Mouse (Mus musculus) adrenal gland, postnatal 10 days (tissue): ENCODE data around the gene Cmtm6. TPM values are rescaled to one million over a fixed set of nuclear protein-coding genes. Genes with fewer than 3 reads are reported as not detected.

Experiments used
- DNase-seq: peaks from one replicate; pipeline ENCODE4 v3.0.0; 2021; ENCODE audit warnings: mixed read lengths
- total RNA-seq, 2 experiments: library from RNA; stranded (reverse); gene quantifications; 2 replicates each; pipeline ENCODE4 v1.2.3; 2021

Gene Cmtm6
- total RNA-seq, 2 experiments from 2014 or later = 59.4 to 61.0 TPM

GRCm38 (mm10) chr9:114798845-114799244, 67.9 kb downstream of the Cmtm6 start:
- no peak for DNase-seq

Other genes starting within 250 kb of the Cmtm6 start
- under 1 TPM in 1 of 2 experiments, not detected in 1; 0.09 TPM for gene Ccr4, start 226.2 kb upstream of the Cmtm6 start, total RNA-seq
- gene C130032M10Rik, start 215.4 kb upstream of the Cmtm6 start, total RNA-seq = not detected
- under 1 TPM in 1 of 2 experiments, not detected in 1; 0.09 TPM for gene Trim71, start 166.7 kb upstream of the Cmtm6 start, total RNA-seq
- 10 to 100 TPM; 36.0 to 39.9 TPM for gene Cnot10, start 90.9 kb upstream of the Cmtm6 start, total RNA-seq
- 10 to 100 TPM; 38.3 to 41.0 TPM for gene Dync1li1, start 42.3 kb upstream of the Cmtm6 start, total RNA-seq
- 10 to 100 TPM; 32.4 to 32.9 TPM for gene Cmtm7, start 50.7 kb downstream of the Cmtm6 start, total RNA-seq
- 10 to 100 TPM; 12.6 to 17.3 TPM for gene Cmtm8, start 113.0 kb downstream of the Cmtm6 start, total RNA-seq
- 10 to 100 TPM; 25.1 to 30.8 TPM for gene Gpd1l, start 202.9 kb downstream of the Cmtm6 start, total RNA-seq
- gene Osbpl10, start 247.5 kb downstream of the Cmtm6 start, total RNA-seq = 1 to 10 TPM; 8.1 to 8.5 TPM